Mouse (Mus musculus) left cerebral cortex, adult 8-10 months (tissue): ENCODE data around the gene Lrp4. TPM values are rescaled to one million over a fixed set of nuclear protein-coding genes. Genes with fewer than 3 reads are reported as not detected.
A peak's percentile ranks its signal among the peaks of the same experiment; 100 is the strongest.

Experiments used
- DNase-seq, 2 experiments: peaks; one replicate each; pipeline ENCODE4 v3.0.0; 2022; ENCODE audit warnings: low spot score in 2 of 2
- total RNA-seq, 4 experiments: library from RNA; stranded (reverse); gene quantifications; 2 replicates each; pipeline ENCODE4 v1.2.4; 2022

Gene Lrp4
- total RNA-seq, 4 experiments from 2014 or later, result 25.2 to 34.7 (median 28.3) TPM

- no peak for DNase-seq
Observed at GRCm38 (mm10) chr2:91453231-91454075, 3.9 kb upstream of the Lrp4 start.

GRCm38 (mm10) chr2:91454434-91454833 is 2.9 kb upstream of the Lrp4 start:
- DNase-seq, result no peak

- DNase-seq, result no peak
Observed at GRCm38 (mm10) chr2:91455826-91456225, 1.5 kb upstream of the Lrp4 start.

- DNase-seq, result no peak
Observed at GRCm38 (mm10) chr2:91456491-91457100, 715 bp upstream of the Lrp4 start.

GRCm38 (mm10) chr2:91457656-91458251 is 443 bp downstream of the Lrp4 start:
- no peak for DNase-seq

- DNase-seq, result no peak
Observed at GRCm38 (mm10) chr2:91458252-91458672, 951 bp downstream of the Lrp4 start.

GRCm38 (mm10) chr2:91458673-91459391 is 1.5 kb downstream of the Lrp4 start:
- DNase-seq, result peak in 1 of 2 experiments; percentile 29

GRCm38 (mm10) chr2:91460076-91460475 is 2.8 kb downstream of the Lrp4 start:
- no peak for DNase-seq

- no peak for DNase-seq
Observed at GRCm38 (mm10) chr2:91460771-91461170, 3.5 kb downstream of the Lrp4 start.

- DNase-seq, result no peak
Observed at GRCm38 (mm10) chr2:91461341-91461740, 4.0 kb downstream of the Lrp4 start.

- DNase-seq, result no peak
Observed at GRCm38 (mm10) chr2:91462196-91462595, 4.9 kb downstream of the Lrp4 start.

- DNase-seq, result no peak
Observed at GRCm38 (mm10) chr2:91462681-91463080, 5.4 kb downstream of the Lrp4 start.

GRCm38 (mm10) chr2:91465934-91466333 is 8.6 kb downstream of the Lrp4 start:
- DNase-seq, result no peak

- no peak for DNase-seq
Observed at GRCm38 (mm10) chr2:91467613-91468012, 10.3 kb downstream of the Lrp4 start.

GRCm38 (mm10) chr2:91470055-91470647 is 12.8 kb downstream of the Lrp4 start:
- DNase-seq, result peak in 1 of 2 experiments; percentile 79

- peak in 1 of 2 experiments; percentile 38 for DNase-seq
Observed at GRCm38 (mm10) chr2:91474358-91474757, 17.0 kb downstream of the Lrp4 start.

GRCm38 (mm10) chr2:91475791-91476190 is 18.5 kb downstream of the Lrp4 start:
- no peak for DNase-seq

GRCm38 (mm10) chr2:91476251-91476661 is 18.9 kb downstream of the Lrp4 start:
- no peak for DNase-seq

- no peak for DNase-seq
Observed at GRCm38 (mm10) chr2:91476841-91477240, 19.5 kb downstream of the Lrp4 start.

GRCm38 (mm10) chr2:91480399-91480801 is 23.1 kb downstream of the Lrp4 start:
- DNase-seq, result no peak
